Mouse (Mus musculus) kidney, adult 2 months (tissue): ENCODE data around the gene Selenoo.

Source experiments
- CTCF ChIP-seq: fragments of 200-500 bp; conservative IDR thresholded peaks from 2 replicates; pipeline ENCODE4 v1.5.1; 2011; ENCODE audit warnings: low read depth, mild to moderate bottlenecking, control low read depth, low read length, moderate library complexity, mixed read lengths; ENCODE audit not compliant: insufficient read depth, insufficient read length
- POLR2A ChIP-seq: fragments of 200-500 bp; IDR thresholded peaks from one replicate; pipeline ENCODE4 v1.6.1; 2011; ENCODE audit warnings: low read depth, low read length, control low read depth

GRCm38 (mm10) chr15:89126622-89127021, 37.7 kb downstream of the Selenoo start:
- TF ChIP-seq CTCF (no peak), POLR2A (no peak)
